Comparison of ENCODE assay signal across 17 mouse cellular contexts in the genomic region with DNA sequence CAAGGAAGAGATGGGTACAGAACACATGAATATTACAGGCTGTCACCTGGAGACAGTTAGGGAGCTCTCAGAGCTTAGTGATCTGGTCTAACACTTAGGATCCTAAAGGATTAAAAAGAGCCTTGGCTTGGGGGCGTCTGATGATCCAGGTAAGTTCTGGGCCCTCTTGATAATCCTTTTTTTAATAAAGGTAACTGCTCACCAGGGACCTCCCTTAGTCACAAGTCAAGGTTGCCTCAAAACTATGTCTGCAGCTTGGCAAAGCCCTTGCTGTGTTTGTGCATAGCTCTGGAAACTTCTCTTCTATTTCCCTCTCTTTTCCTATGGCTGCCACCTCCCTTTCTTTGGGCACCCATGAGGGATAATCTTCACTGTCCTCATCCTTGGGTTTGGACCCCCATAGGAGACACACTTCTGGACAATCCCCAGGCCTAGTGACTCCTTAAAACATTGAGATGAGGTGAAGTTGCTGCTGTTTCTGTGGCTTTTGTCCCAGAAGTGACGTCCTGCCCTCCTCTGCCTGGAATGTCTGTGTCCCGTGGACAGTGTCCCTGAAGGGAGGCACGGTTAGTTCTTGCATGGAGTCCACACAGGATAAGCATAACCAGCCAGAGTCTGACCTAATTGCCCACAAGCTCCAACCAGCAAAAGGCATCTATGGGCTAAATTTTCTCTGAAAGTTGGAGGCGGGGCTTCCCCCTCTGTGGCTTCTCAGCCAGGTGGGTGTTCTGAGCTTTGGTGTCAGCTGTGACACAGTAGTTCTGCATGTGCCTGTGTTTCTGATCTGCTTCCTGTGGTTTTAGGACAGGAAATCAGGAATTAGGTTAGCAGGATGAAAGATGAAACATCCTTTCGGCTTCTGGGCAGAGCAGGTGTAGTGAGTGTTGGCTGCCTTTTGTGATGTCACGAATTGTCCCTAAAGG. TPM values are rescaled to one million over a fixed set of nuclear protein-coding genes. Genes with fewer than 3 reads are reported as not detected.
DNase-seq lines count a peak whose midpoint lies in the region; ATAC-seq lines count a peak whose summit lies in the region.
"Had no signal": no experiment of that assay in that cellular context is flagged by ENCODE, and none has a peak within 500 bp of the region (broad histone marks: within the 10 kb centered on the region; RNA-seq: fewer than 3 reads in every experiment).

No protein-coding gene starts in this region.

- no peaks in the 10 kb centered on the region; the same call in 1 of the 2 replicates for H3K4me1 ChIP-seq in midbrain, embryonic 11.5 days (ENCODE audit: control insufficient read depth, insufficient read depth, low read length)

- H3K9me3 ChIP-seq in midbrain, embryonic 11.5 days (ENCODE audit: control insufficient read depth, low read length) = no peaks in the 10 kb centered on the region
- H3K9me3 ChIP-seq: forebrain, embryonic 15.5 days; hindbrain, embryonic 10.5 days; limb, embryonic 13.5 days; neural tube, embryonic 13.5 days had no signal

- WGBS in midbrain, embryonic 11.5 days = 69% methylated on average over 7 of the region's 7 CpGs

- H3K4me2 ChIP-seq in midbrain, embryonic 11.5 days = no peak overlapping the region
- H3K4me2 ChIP-seq: forebrain, embryonic 15.5 days; neural tube, embryonic 13.5 days had no signal

- intact Hi-C loops in heart, postnatal 10 days (cut with DNase I) = no loop called here

- no peak overlapping the region for H3K27ac ChIP-seq in midbrain, embryonic 11.5 days (ENCODE audit: low read depth, low read length)
- H3K27ac ChIP-seq: forebrain, embryonic 15.5 days; limb, embryonic 13.5 days had no signal

- DNase-seq in heart, postnatal 10 days = peak; percentile 62
- no peak for DNase-seq in heart, adult 8-10 months (ENCODE audit: low spot score)
- DNase-seq in Muller cell, postnatal 12 days (ENCODE audit: inconsistent ontology term) = peak; percentile 56
- DNase-seq in thymus, postnatal 14 days = peak; percentile 95
- no peak for DNase-seq in midbrain, embryonic 11.5 days (ENCODE audit: low spot score, missing footprints)
- DNase-seq in right cerebral cortex, postnatal 36 days (ENCODE audit: low spot score in 2 of 2) = no peak
- DNase-seq: cerebellum, postnatal 36 days; kidney, adult 11 months; kidney, postnatal 36 days; layer of hippocampus, postnatal 36 days; lung, postnatal 4 days had no signal

- H3K9ac ChIP-seq in midbrain, embryonic 11.5 days (ENCODE audit: low read length) = no peak overlapping the region
- H3K9ac ChIP-seq: forebrain, embryonic 15.5 days; limb, embryonic 13.5 days; neural tube, embryonic 13.5 days had no signal

- ATAC-seq in inflammation-experienced regulatory T-cells, adult 6 months = peak; percentile 63
- ATAC-seq in cerebellum, adult (ENCODE audit: insufficient number of reproducible peaks, low FRiP score, low TSS enrichment) = no peak
- ATAC-seq in midbrain, embryonic 11.5 days (ENCODE audit: low FRiP score) = no peak
- ATAC-seq: forebrain, embryonic 15.5 days had no signal

- no peak overlapping the region for H3K4me3 ChIP-seq in midbrain, embryonic 11.5 days (ENCODE audit: low read depth, low read length)
- H3K4me3 ChIP-seq: forebrain, embryonic 15.5 days; hindbrain, embryonic 10.5 days; limb, embryonic 13.5 days; neural tube, embryonic 13.5 days had no signal

- no peaks in the 10 kb centered on the region for H3K36me3 ChIP-seq in midbrain, embryonic 11.5 days (ENCODE audit: control insufficient read depth, insufficient read depth, low read length)
- H3K36me3 ChIP-seq: forebrain, embryonic 15.5 days; hindbrain, embryonic 10.5 days; limb, embryonic 13.5 days; neural tube, embryonic 13.5 days had no signal

- no peaks in the 10 kb centered on the region for H3K27me3 ChIP-seq in midbrain, embryonic 11.5 days (ENCODE audit: control insufficient read depth, insufficient read depth, low read length)
- H3K27me3 ChIP-seq: forebrain, embryonic 15.5 days; limb, embryonic 13.5 days; neural tube, embryonic 13.5 days had no signal

RNA-seq across cellular contexts. Expression of a gene that starts 43.7 kb away (rescaled TPM):
- 10 to 100 TPM; 18.3 to 22.4 TPM for total RNA-seq in heart, postnatal 10 days (2021)
- total RNA-seq in heart, adult 8-10 months (2022) = 10 to 100 TPM in 3 of 4 experiments, 1 to 10 TPM in 1; 9.4 to 13.9 (median 11.5) TPM
- polyA plus RNA-seq in inflammation-experienced regulatory T-cells, adult 6 months (2017; shearing (Covaris generic)) = 1 to 10 TPM in 1 of 3 experiments, under 1 TPM in 1, not detected in 1; 0.49 to 1.6 TPM
- 0.51 and 0.66 TPM in 2 replicates for polyA plus RNA-seq in midbrain, embryonic 11.5 days (2014; fragmentation: Nextera tagmentation; extraction: Ambion mirVana)

Comparison
In these comparisons a context has a peak if more than half of its experiments do, and no peak if none do; other contexts are left out.
1. DNase-seq: peak in heart, postnatal 10 days (2 of 2), Muller cell, postnatal 12 days (single experiment) and thymus, postnatal 14 days (single experiment); none in heart, adult 8-10 months (single experiment), midbrain, embryonic 11.5 days (single experiment) and right cerebral cortex, postnatal 36 days (0 of 2).